Mouse (Mus musculus): ENCODE measurements at regions not wholly inside any gene's neighbourhood (a gene's known extent, or its start where the extent isn't known, plus 50 kb on each side); places are given as distances from the start of the nearest gene placed in this dataset.

DNA sequence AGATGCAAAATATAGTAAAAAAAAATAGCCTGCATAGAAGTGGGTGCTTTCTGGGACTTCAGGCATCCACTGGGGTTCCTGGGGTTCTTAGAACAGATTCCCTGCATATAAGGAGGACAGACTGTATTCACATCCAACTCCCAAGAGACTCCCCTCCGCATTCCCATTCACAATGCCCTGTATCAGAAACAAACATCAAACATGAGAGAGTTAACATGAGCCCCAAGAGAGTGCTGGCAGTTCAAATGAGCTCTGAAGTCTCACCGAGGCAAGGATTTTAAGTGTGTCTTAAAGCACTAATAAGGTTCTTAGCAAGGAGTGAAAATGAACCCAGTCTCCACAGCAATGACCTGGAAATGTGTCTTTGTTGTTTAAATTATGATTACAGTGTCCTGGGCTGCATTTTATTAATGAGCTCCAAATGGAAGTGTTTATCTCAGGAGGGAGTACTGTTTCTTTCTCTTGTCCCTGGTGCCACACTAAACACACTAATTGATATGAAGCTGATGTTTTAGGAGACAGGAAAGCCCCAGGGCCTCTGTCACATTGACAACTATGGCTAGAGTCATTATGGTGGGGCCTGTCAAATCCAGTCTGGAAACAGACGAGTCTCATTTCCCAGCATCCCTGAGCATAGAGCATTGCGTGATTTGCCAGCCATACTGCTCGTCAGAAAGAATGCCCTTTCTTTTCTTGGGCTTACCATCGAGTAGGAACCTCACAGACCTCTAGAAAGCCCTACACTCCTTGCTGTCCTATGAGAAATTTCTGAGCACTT lies 85.7 kb downstream of the Gm9817 start:
- TF ChIP-seq CTCF (IDR thresholded peaks at IDR 0.05; ENCODE audit: borderline replicate concordance, insufficient read depth, low read depth, low read length) (no peak), POLR2A (IDR thresholded peaks at IDR 0.05; ENCODE audit: borderline replicate concordance, insufficient read depth, low read length) (no peak)
